Mouse (Mus musculus): ENCODE measurements around the gene Cldn34c3.
"Not testable (repeated sequence)": the region's sequence is repeated elsewhere in the genome, so short reads cannot be mapped to it uniquely, and the experiment has no call there.

Gene Cldn34c3

GRCm38 (mm10) chrX:123793365-123793764 is at the start of gene Cldn34c3:
TSS of gene Cldn34c3 (plus strand) at chrX:123793665.
- not testable (repeated sequence) for DNase-seq
